Mouse (Mus musculus) c-Kit-negative CD71-positive TER-119-positive erythroid progenitor cells, embryonic 14.5 days (primary cell): ENCODE measurements around the gene Pif1.

ENCODE experiments used
- DNase-seq: peaks from one replicate; pipeline ENCODE4 v3.0.0-alpha.2; 2013; ENCODE audit warnings: low read depth, low spot score

The Pif1 gene

GRCm38 (mm10) chr9:65592721-65593120 lies 5.8 kb downstream of the Pif1 start:
- no peak for DNase-seq

- no peak for DNase-seq
Measured at GRCm38 (mm10) chr9:65593596-65593995, 6.6 kb downstream of the Pif1 start.

- DNase-seq, result no peak
Measured at GRCm38 (mm10) chr9:65598765-65599249, 11.8 kb downstream of the Pif1 start.

GRCm38 (mm10) chr9:65600951-65601350 lies 14.0 kb downstream of the Pif1 start:
- DNase-seq, result no peak

GRCm38 (mm10) chr9:65603401-65604102 lies 16.6 kb downstream of the Pif1 start:
- DNase-seq, result no peak

- peak; percentile 63 for DNase-seq
Measured at GRCm38 (mm10) chr9:65605471-65606136, 18.6 kb downstream of the Pif1 start.

- no peak for DNase-seq
Measured at GRCm38 (mm10) chr9:65606321-65607109, 19.6 kb downstream of the Pif1 start.

GRCm38 (mm10) chr9:65607120-65607519 lies 20.2 kb downstream of the Pif1 start:
- no peak for DNase-seq

GRCm38 (mm10) chr9:65611969-65612486 lies 25.1 kb downstream of the Pif1 start:
- no peak for DNase-seq

- DNase-seq, result no peak
Measured at GRCm38 (mm10) chr9:65613098-65613497, 26.1 kb downstream of the Pif1 start.

GRCm38 (mm10) chr9:65619311-65619710 lies 32.4 kb downstream of the Pif1 start:
- DNase-seq, result no peak

GRCm38 (mm10) chr9:65621196-65621595 lies 34.2 kb downstream of the Pif1 start:
- no peak for DNase-seq

- no peak for DNase-seq
Measured at GRCm38 (mm10) chr9:65621666-65622065, 34.7 kb downstream of the Pif1 start.

GRCm38 (mm10) chr9:65622826-65623225 lies 35.9 kb downstream of the Pif1 start:
- no peak for DNase-seq

- no peak for DNase-seq
Measured at GRCm38 (mm10) chr9:65624266-65624665, 37.3 kb downstream of the Pif1 start.

GRCm38 (mm10) chr9:65629025-65629766 lies 42.2 kb downstream of the Pif1 start, which contains the start of gene Rbpms2:
Rbpms2 (plus strand) TSS chr9:65629648.
- no peak for DNase-seq

- no peak for DNase-seq
Measured at GRCm38 (mm10) chr9:65629767-65630630, 43.0 kb downstream of the Pif1 start.

- no peak for DNase-seq
Measured at GRCm38 (mm10) chr9:65630631-65631353, 43.8 kb downstream of the Pif1 start.

- no peak for DNase-seq
Measured at GRCm38 (mm10) chr9:65631354-65632021, 44.5 kb downstream of the Pif1 start.
